Mouse (Mus musculus) kidney, adult 18-20 months (tissue): ENCODE results near the gene Prpf40b.

ENCODE experiments used
- DNase-seq: peaks from one replicate; pipeline ENCODE4 v3.0.0; 2021

The Prpf40b gene

GRCm38 (mm10) chr15:99294287-99294686, 600 bp upstream of the Prpf40b start:
- no peak for DNase-seq

DNA sequence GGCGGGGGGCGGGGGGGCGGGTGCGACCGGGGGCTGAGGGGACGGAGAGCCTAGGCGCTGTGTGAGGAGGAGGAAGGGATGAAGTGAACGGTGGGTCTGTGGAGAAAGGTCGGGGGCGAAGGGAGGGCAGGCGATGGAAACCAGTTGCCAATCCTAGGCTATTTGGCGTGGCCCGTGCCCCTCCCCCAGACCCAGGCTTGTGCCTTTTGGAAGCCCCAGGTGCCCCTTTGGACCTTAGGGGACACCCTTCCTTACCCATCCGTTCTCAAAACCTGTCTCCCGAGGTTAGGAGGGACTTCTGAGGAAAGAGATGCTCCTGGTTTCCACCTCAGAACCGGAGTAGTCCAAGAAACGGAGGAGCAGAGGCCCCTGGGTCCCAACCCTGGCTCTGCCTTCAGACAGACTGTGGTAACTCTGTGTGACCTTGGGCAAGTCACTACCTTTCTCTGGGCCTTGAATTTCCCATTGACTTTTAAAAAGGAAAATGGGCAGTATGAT, 646 bp downstream of the Prpf40b start, which contains the start of gene Fam186b:
Gene Fam186b, minus strand, starts transcription at position 405 of the 498 bp plus-strand sequence.
- DNase-seq = peak; percentile 38

GRCm38 (mm10) chr15:99296213-99296612, 1.3 kb downstream of the Prpf40b start:
- DNase-seq = no peak

- no peak for DNase-seq
These were observed 12.6 kb downstream of the Prpf40b start for GRCm38 (mm10) chr15:99307476-99307875.

- no peak for DNase-seq
These were observed 14.7 kb downstream of the Prpf40b start for GRCm38 (mm10) chr15:99309549-99309948.

GRCm38 (mm10) chr15:99310617-99311016, 15.7 kb downstream of the Prpf40b start:
- no peak for DNase-seq

DNA sequence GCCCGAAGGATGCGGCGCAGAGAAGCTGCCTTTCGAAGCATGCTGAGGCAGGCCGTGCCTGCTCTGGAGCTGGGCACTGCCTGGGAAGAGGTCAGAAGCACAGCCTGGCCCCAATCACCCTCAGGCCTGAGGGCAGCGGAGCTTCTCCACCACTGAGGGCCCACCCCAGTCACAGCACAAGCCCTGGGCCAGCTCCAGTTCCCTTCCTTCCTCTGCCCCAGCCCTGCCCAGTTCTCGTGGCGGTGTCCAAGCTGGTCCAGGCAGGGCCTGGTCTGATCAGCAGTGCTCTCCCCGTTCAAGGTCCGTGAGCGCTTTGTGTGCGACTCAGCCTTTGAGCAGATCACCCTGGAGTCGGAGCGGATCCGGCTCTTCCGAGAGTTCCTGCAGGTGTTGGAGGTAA, 20.0 kb downstream of the Prpf40b start:
- DNase-seq = no peak

DNA sequence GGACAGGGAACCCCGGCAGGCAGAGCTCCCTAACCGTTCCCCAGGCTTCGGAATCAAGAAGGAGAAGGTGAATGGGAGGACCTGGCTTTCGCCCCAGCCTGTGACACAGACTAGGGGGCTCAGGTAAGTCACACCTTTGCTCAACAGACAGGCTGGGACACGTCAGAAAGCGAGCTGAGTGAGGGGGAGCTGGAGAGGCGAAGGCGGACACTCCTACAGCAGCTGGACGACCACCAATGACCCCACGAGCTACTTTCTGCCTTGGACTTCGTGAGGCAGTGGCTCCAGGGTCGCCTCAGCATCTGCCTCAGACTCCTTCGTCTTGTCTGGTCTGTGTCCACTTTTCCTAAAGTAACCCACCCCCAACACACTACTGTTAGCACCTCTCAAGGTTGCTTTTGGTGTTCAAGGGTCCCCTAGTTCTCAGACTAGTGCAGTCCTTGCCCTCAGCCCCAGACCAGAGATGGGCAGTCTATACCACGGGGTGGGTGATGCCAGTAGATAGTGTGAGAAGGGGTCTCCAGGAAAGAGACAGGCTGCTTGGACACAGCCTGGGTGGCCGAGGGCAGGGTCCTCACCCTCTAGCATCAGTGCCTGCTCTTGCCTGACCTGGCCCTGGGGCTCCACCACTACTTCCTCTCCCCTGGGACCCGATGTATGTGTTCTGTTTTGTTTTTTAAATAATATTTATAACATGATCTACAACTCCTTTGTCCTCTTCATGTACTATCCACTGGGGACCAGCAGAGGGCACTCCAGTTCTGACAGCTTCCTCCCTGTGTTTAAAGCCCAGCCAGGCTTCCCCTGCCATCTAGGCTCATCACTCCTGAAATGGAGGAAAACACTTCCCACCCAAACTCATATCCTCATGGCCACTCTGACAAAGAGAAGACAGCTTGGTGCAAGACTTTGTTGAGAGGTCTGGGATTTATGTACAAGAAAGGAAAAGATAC, 21.7 kb downstream of the Prpf40b start:
- DNase-seq = peak; percentile 82

DNA sequence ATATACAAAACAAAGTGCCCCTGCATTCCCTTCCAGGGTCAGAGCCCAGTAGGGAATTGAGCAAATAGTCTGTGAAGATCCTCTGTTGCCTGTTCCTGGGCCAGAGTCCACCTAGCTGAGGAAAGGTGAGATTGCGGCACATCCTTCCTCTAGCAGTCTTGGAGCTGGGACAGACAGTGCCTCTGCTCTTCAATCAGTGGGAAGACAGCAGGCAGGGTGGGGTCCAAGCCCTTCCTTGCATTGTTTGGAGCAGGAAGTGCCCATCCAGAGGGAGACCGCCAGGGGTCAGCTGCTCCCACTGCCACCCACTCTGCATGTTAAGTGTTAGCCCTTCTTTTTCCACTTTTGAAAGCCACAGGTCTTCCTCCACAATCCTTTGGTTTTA, 22.4 kb downstream of the Prpf40b start:
- peak; percentile 52 for DNase-seq

DNA sequence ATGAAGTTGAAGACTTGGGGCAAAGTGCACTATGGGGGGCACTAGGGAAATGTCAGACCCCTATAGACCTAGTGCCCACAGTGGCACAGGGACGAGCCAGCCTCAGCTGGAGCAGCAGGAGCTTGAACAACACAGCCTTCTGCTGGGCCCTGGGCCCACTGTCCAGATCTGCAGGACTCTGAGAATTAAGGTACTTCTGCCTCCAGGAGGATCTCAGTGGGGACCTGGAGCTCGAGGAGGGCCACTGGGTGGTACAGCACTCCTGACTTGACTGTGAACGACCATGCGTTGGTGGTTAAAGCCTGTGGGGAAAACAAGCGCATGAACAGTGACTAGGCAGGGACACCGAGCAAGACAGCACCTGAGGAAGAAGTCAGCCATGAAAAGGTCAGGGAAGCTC, 23.2 kb downstream of the Prpf40b start:
- no peak for DNase-seq

DNA sequence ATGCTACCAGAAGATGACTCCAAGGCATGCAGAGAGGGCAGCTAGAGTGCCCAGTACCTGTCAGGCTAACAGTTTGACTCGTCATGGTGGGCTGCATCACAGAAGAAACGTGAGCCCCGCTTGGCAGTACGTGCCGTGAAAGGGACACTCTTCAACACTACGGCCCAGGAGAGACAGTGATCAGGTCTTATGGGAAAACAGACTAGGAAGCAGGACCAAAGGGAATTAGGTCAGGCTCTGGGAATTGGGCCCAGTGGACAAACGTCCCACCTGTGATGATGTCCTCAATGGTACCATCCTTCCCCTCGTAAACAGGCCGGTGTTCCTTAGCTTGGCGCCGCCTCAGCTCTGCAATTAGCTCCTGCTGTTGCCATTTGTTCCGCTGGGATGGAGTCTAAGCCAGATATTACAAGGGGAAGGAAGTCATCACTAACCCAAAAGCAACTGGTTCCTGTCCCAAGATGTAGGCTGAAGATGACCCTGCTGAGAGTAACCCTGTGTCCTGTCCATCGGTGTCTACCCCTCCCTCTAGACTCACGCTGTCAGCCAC, 24.0 kb downstream of the Prpf40b start:
- DNase-seq = no peak

DNA sequence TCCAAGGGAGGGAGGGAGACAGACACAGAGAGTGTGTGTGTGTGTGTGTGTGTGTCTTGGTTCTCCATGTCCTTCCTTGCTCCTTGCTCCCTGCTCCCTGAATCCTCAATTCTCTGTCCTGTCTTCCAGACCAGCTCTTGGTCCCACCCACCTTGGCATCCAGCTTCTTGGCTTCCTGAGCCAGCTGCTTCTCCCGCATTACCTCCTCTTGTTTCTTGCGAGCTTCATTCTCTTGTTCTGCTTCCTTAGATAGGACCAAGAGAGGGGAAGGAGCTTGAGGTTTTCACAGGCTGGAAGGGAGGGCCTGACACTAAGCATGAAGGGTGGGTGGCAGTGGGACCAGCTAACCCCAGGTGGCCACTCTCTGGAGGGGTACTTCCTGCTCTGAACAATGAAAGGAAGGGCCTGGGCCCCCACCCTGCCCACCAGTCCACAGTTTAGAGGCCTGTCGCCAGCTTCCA, 24.6 kb downstream of the Prpf40b start:
- DNase-seq = peak; percentile 46

DNA sequence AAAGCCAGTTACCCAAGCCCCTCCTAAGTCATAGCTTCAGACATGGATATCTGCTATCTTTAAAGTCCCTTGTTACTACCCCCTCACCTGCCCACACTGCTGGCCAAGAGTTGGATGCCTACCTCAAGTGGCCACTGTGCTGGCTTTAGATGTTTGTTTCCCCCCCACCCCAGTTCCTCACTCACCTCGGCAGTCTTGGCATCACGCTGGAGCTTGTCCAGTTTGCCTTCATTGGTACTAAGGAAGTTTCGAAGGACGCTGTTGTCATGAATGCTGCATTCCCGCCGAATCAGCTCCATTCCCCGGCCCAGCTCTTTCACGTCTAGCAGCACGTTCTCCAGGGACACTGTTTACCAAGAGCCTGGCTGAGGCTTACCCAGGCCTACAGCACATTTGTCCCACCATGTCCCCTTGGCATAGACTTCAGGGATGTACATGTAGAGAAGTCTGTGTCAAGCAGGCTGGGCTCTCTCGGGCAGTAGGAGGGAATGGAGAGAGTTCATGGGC, 25.3 kb downstream of the Prpf40b start:
- DNase-seq = no peak

- DNase-seq = no peak
These were observed 26.1 kb downstream of the Prpf40b start for GRCm38 (mm10) chr15:99320978-99321377.

DNA sequence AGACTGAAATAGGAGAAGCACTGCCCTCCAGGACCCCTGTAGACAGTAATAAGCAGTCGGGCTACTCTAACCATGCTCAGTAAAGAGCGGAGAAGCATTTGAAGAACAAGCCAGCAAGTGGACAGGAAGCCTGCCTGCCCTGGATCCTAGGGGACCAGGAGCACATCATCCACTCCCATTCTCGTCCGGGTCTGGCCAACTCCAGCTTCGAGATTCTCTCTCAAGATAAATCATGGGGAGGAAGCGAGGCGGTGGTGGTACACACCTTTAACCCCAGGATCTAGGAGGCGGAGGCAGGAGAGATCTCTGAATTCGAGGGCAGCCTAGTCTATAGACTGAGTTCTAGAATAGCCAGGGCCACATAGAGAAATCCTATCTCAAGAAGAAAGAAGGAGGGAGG, 29.3 kb downstream of the Prpf40b start:
- DNase-seq = no peak

DNA sequence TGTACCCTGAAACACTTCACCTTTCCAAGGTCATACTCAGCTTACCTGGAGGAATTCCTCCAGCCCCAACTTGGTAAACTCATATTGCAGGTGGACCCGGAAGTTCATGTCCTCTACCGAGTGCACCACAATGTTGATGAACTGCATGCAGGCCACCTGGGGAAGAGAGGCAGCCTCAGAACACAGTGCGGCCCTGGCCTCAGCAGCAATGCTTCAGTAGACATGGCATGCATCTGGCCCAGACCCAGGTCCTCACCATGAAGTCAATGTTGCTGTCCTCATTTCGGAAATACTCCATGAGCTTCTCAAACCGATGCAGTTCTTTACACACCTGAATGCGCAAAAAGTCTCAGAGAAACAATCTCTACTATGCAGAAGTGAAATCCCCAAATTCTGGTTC, 30.7 kb downstream of the Prpf40b start:
- no peak for DNase-seq

DNA sequence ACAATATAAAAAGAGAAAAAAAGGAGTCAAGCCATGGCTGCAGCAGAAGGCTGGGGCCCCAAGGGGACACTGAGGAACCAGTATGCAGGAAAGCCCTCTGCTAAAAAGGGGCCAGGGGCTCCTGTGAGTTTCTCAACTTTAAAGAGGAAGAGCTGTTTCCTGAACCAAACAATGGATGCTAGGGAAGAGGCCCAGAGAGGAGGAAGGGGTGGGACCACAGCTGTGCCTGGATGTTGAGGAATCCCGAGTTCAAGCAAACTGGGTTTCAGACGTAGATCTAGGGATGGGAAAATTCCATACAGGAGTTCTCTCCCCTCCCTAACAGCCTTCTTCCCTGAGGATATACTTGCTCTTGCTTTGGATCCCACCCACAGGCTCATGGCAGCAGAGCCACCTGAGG, 31.5 kb downstream of the Prpf40b start:
- DNase-seq = no peak

GRCm38 (mm10) chr15:99326959-99327358, 32.1 kb downstream of the Prpf40b start:
- DNase-seq = peak; percentile 55

DNA sequence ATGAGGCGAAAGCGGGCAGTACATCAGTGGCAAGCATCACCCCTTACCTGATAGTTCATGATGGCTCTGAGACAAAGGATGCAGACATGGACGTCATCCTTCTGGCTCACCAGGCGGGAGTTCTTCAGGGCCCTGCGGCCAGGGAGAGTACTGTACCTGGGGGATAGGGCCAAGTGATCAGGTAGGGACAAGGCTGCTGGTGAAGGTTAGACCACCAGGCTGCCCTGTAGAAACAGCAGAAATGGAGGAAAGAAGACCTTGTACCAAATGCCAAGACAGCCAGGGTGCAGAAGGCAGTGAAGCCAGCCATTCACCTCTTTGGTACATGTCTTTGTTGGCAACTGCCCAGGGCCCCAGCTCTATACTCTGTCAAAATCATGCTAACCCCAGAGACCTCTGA, 33.1 kb downstream of the Prpf40b start:
- DNase-seq = no peak

- DNase-seq = no peak
These were observed 35.4 kb downstream of the Prpf40b start for GRCm38 (mm10) chr15:99330324-99330723.

- no peak for DNase-seq
These were observed 36.5 kb downstream of the Prpf40b start for GRCm38 (mm10) chr15:99331341-99331740.

- no peak for DNase-seq
These were observed 37.2 kb downstream of the Prpf40b start for GRCm38 (mm10) chr15:99332111-99332510.

DNA sequence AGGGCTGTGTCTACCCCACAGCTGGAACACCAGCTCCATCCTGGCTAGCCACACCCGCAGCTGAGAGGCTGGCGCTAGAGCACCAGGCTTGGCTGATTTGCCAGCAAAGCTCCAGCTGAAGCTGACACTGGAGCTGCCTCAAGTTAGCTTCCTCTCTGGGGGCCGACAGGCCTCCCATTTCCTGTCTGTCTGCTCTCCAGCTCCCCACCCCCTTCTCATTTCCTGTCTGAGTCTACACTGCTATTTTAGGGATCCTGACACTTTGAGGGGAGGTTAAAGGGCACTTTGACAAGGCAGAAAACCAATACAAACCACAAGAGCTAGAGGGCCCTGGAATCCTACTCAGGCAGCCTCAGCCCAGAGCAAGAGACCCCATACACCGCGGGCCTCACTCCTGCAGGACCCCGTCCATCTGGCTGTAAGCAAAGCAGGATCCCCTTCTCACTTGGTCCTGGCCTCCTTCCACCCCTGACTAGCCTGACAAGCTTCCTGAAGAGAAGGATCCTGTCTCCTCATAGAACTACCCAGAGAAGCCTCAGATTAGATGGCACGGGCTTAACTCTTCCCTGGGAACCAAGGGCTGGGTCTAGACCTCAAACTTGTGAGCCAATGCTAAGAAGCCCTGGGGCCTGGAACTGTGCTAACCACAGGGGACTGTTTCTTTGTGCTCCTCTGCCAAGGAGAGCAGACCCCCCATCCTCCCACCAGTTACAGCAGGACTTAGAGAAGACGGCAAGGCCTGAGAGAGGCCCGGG, 38.2 kb downstream of the Prpf40b start:
- peak; percentile 68 for DNase-seq
